Mouse (Mus musculus) hindbrain, embryonic 12.5 days (tissue): ENCODE results near the gene Ercc6. TPM values are rescaled to one million over a fixed set of nuclear protein-coding genes. Genes with fewer than 3 reads are reported as not detected.

Experiments
- ATAC-seq: fragments of 200-750 bp; cut with Nextera tagmentation; 2 replicates; pipeline ENCODE4 v1.8.0; 2017; ENCODE audit warnings: moderate TSS enrichment; ENCODE audit not compliant: low FRiP score
- H3K27ac ChIP-seq: fragments of 300-500 bp; sonication (generic); 2 replicates; pipeline ENCODE4 v1.5.1; 2016; ENCODE audit warnings: mild to moderate bottlenecking
- H3K27me3 ChIP-seq: fragments of 300-500 bp; sonication (generic); 2 replicates; pipeline ENCODE4 v1.6.1; 2016; ENCODE audit warnings: mild to moderate bottlenecking
- H3K36me3 ChIP-seq: fragments of 300-500 bp; sonication (generic); 2 replicates; pipeline ENCODE4 v1.6.1; 2016; ENCODE audit warnings: mild to moderate bottlenecking
- H3K4me1 ChIP-seq: fragments of 300-500 bp; sonication (generic); 2 replicates; pipeline ENCODE4 v1.6.1; 2016
- H3K4me2 ChIP-seq: fragments of 300-500 bp; sonication (generic); replicated peaks from 2 replicates; pipeline ENCODE4 v1.6.1; 2016; ENCODE audit warnings: mild to moderate bottlenecking
- H3K4me3 ChIP-seq: fragments of 300-500 bp; sonication (generic); 2 replicates; pipeline ENCODE4 v1.5.1; 2016; ENCODE audit warnings: mild to moderate bottlenecking
- H3K9ac ChIP-seq: fragments of 300-500 bp; sonication (generic); 2 replicates; pipeline ENCODE4 v1.6.1; 2016; ENCODE audit warnings: mild to moderate bottlenecking, moderate library complexity
- H3K9me3 ChIP-seq: fragments of 300-500 bp; sonication (generic); replicated peaks from 2 replicates; pipeline ENCODE4 v1.6.1; 2016; ENCODE audit warnings: mild to moderate bottlenecking
- WGBS: fragments of 180-500 bp; shearing (Covaris S2); methylation state at CpG from one replicate; pipeline ENCODE4 v1.1.7; 2016; 5-methylcytosine and 5-hydroxymethylcytosine counted together
- polyA plus RNA-seq: library from polyadenylated mRNA; unstranded; fragments of >200 nt; fragmentation: Nextera tagmentation; extraction: Ambion mirVana; gene quantifications from 2 replicates; pipeline ENCODE4 v1.2.1, GENCODE M21; 2016

Gene Ercc6
- polyA plus RNA-seq, 1 experiment from 2014 or later, result 33.7 TPM

DNA sequence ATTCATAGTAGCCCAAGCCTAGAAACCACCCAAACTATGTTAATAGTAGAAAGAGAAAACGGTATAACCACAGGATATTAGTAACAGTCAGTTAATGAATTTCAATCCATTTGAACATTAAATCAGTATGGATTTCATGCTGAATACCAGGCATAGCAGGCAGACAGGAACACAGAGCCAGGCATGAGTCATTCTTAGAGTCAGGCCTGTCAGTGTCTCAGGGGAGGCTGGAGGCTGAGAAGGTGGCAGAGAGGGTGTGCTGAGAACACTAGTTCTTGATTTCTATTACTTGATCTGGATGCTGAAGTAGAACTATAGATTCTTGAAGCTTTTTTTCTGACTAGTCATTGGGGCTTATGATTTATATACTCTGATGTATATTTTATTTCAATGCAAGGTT, 10.8 kb downstream of the Ercc6 start:
- Histone ChIP-seq H3K27ac (no peak overlapping the region), H3K4me1 (peaks cover 7% of the 10 kb centered on the region; the same call in 1 of the 2 replicates), H3K9ac (no peak overlapping the region), H3K4me3 (no peak overlapping the region), H3K4me2 (no peak overlapping the region), H3K36me3 (peaks cover 59% of the 10 kb centered on the region), H3K9me3 (no peaks in the 10 kb centered on the region), H3K27me3 (no peaks in the 10 kb centered on the region)
- WGBS, result 92% methylated on average over 1 of the region's 1 CpGs
- no peak for ATAC-seq

DNA sequence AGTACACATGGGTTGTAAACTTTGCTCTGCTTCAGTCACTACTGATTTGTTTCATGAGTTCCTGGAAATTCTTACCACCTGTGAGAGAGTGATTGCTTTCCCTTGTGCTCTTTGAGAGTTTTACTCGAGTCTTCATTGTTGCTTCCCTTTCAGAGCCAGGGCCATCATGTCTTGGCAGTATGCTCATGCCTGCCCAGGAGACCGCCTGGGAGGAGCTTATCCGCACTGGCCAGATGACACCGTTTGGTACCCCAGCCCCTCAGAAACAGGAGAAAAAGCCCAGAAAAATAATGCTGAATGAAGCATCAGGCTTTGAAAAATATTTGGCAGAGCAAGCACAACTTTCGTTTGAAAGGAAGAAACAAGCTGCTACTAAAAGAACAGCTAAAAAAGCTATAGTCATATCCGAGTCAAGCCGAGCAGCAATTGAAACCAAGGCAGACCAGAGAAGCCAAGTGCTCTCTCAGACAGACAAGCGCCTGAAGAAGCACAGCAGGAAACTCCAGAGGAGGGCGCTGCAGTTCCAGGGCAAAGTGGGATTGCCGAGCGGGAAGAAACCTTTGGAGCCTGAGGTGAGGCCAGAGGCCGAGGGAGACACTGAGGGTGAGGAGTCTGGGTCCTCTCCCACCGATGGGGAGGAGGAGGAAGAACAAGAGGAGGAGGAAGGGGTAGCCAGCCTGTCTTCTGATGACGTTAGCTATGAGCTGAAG, 12.8 kb downstream of the Ercc6 start:
- no peaks in the 10 kb centered on the region for H3K27me3 ChIP-seq
- no peak overlapping the region for H3K9ac ChIP-seq
- H3K27ac ChIP-seq, result no peak overlapping the region
- H3K4me1 ChIP-seq, result peaks cover 3% of the 10 kb centered on the region; the same call in 1 of the 2 replicates
- no peak overlapping the region for H3K4me2 ChIP-seq
- peaks cover 41% of the 10 kb centered on the region for H3K36me3 ChIP-seq
- ATAC-seq, result no peak
- no peak overlapping the region for H3K4me3 ChIP-seq
- no peaks in the 10 kb centered on the region for H3K9me3 ChIP-seq
- 77% methylated on average over 14 of the region's 14 CpGs for WGBS

DNA sequence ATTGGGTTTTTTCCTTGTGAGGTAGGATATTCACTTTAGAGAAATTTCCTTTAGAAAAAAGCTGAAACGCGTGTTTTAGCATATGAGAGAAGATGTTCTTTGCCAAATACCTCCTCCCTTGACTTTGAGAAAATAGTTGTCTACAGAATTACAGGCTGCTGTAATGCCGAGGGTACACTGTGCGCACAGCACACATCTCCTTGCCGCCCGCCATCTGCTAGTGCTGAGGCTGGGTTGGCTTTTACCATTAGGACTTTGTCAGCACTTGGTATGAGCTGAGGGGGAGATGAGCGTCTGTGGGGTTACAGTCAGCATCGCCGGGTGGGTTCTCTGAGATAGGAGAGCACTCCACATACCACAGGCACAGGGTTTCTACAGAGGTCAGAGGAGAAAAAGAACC, 13.9 kb downstream of the Ercc6 start:
- 96% methylated on average over 9 of the region's 9 CpGs for WGBS
- H3K4me1 ChIP-seq, result peaks cover 4% of the 10 kb centered on the region; the same call in 1 of the 2 replicates
- H3K4me3 ChIP-seq, result no peak overlapping the region
- H3K9me3 ChIP-seq, result no peaks in the 10 kb centered on the region
- H3K9ac ChIP-seq, result no peak overlapping the region
- ATAC-seq, result no peak
- H3K4me2 ChIP-seq, result no peak overlapping the region
- peaks cover 35% of the 10 kb centered on the region for H3K36me3 ChIP-seq
- H3K27me3 ChIP-seq, result no peaks in the 10 kb centered on the region
- no peak overlapping the region for H3K27ac ChIP-seq

DNA sequence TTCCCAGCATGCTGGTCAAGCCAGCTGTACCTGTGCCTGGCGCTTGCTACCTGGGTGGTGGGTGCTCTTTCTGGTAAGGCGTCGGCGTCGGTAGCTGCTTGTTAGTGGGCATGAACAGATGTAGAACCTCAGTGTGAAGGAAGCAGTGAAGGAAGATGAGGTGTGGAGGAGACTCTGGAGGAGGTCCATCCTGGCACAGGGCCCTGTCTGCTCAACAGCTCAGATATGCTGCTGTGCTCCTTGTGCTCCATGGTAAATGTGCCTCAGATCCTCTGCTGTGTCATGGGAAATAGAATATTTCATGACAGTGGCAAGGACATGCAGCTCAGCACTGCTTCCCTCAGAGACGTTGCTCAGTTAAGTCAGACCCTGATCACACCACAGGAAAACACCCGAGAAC, 15.7 kb downstream of the Ercc6 start:
- Histone ChIP-seq H3K9me3 (no peaks in the 10 kb centered on the region), H3K4me1 (peaks cover 6% of the 10 kb centered on the region; the same call in 1 of the 2 replicates)
- WGBS, result 91% methylated on average over 7 of the region's 7 CpGs

DNA sequence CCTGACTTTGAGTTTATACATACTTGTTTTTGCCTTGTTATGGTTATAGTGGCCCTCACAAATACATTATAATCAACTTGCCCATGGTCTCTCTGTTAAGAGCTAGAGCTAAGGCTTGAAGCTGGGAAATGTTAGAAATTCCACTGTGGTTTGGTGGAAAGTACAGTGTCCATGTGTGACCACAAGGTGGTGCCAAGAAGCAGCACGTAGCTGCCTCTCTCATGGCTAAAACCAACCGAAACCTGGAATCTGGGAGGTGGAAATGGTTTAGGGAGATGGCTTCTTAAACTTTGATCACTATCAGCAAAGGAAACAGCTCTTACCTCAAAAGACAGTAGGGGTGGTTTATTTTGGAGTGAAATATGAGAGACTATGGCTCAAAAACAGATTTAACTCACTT, 17.6 kb downstream of the Ercc6 start:
- Histone ChIP-seq H3K4me1 (peaks cover 6% of the 10 kb centered on the region; the same call in 1 of the 2 replicates), H3K4me3 (no peak overlapping the region), H3K4me2 (no peak overlapping the region), H3K27ac (no peak overlapping the region), H3K27me3 (no peaks in the 10 kb centered on the region), H3K36me3 (peaks cover 32% of the 10 kb centered on the region), H3K9ac (no peak overlapping the region), H3K9me3 (no peaks in the 10 kb centered on the region)
- 26% methylated on average over 2 of the region's 2 CpGs for WGBS
- ATAC-seq, result no peak

More for the DNA sequence above, 15.7 kb downstream of the Ercc6 start:
- Histone ChIP-seq H3K4me2 (no peak overlapping the region), H3K36me3 (peaks cover 39% of the 10 kb centered on the region), H3K4me3 (no peak overlapping the region), H3K27ac (no peak overlapping the region), H3K27me3 (no peaks in the 10 kb centered on the region), H3K9ac (no peak overlapping the region)
- no peak for ATAC-seq

DNA sequence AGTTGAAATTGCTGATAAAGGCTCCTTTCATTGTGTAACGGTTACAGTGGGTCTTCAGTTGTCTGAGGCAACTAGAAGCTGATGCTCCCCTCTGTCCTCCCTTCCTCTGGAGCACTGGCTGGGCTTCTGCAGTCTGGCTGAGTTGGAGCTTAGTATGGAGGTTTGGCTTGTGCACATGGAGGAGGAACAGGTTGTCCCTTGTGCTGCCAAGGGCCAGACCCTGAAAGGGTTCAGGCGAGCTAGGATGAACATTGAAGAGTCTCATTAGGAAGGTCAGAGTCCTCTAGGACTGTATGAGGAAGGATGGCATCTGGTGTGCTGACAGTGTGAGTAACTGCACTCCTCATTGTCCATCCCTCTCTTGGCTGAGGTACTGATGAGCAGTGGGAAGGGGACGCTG, 18.1 kb downstream of the Ercc6 start:
- ATAC-seq, result peak; percentile 50; the same call in 1 of the 2 replicates

DNA sequence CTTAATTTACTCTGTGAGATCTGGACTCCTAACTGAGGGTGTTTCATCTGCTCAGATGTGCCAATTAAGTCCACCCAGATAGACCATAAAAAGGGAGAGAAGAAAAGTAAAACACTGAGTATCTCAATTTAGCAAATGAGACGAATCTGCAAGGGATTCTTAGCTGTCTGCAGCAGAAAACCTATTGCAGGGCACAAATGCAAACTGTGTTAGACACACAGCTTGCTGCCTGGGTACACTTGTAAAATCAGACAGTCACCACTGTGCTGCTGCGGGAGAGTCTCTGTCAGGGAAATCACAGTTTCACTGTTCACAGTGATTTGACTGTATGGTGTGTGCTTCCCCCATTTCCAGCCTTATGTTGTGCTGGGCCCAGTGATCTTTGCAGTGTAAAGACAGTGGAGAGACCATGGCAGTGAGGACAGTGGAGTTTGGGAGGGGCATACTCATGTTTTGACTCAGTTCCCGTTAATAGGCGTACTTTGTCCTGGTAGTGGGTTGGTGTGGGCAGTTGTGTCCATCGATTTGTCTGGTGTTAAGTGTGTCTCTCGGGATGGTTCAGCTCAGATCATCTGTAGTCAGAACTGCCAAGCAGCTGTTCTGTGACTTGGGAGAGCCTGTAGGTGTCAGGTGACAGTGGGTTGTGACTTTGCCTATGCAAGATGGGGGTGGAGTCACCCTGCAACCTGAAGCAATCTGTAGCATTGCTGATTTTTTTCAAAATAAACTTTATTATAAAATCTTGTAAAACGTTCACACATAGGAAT, 19.2 kb downstream of the Ercc6 start:
- Histone ChIP-seq H3K27me3 (no peaks in the 10 kb centered on the region), H3K4me3 (no peak overlapping the region), H3K9me3 (no peaks in the 10 kb centered on the region), H3K4me1 (peaks cover 6% of the 10 kb centered on the region; the same call in 1 of the 2 replicates), H3K27ac (no peak overlapping the region), H3K9ac (no peak overlapping the region), H3K36me3 (0 out of 2 replicates have a peak, but pooled peaks cover 20% of the 10 kb centered on the region), H3K4me2 (no peak overlapping the region)
- 71% methylated on average over 7 of the region's 7 CpGs for WGBS
- no peak for ATAC-seq

More for the DNA sequence above, 18.1 kb downstream of the Ercc6 start:
- no peak overlapping the region for H3K9ac ChIP-seq
- WGBS, result 83% methylated on average over 3 of the region's 3 CpGs
- no peak overlapping the region for H3K4me3 ChIP-seq
- no peaks in the 10 kb centered on the region for H3K27me3 ChIP-seq
- peaks cover 6% of the 10 kb centered on the region; the same call in 1 of the 2 replicates for H3K4me1 ChIP-seq
- no peak overlapping the region for H3K4me2 ChIP-seq
- peaks cover 31% of the 10 kb centered on the region for H3K36me3 ChIP-seq
- no peaks in the 10 kb centered on the region for H3K9me3 ChIP-seq
- H3K27ac ChIP-seq, result no peak overlapping the region

DNA sequence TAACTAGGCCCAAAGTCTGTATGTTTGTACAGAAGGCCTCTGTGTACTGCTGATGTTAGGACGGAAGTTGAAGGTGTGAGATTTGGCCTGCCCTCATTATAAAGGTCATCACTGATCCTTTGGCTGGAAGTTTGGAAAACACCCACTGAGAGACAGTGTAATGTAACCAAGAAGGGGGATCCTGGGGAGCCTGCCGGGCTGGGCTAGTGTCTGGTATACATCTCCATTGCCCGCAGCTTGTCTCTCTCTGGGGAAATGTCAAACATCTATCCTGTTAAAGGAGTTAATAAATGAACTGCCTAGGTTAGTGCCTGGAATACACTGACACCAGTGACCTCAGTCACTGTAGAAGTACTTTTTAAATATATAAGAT, 19.8 kb downstream of the Ercc6 start:
- Histone ChIP-seq H3K9ac (no peak overlapping the region), H3K27ac (no peak overlapping the region), H3K4me3 (no peak overlapping the region), H3K36me3 (0 out of 2 replicates have a peak, but pooled peaks cover 17% of the 10 kb centered on the region), H3K9me3 (no peaks in the 10 kb centered on the region), H3K4me1 (peaks cover 6% of the 10 kb centered on the region; the same call in 1 of the 2 replicates), H3K27me3 (no peaks in the 10 kb centered on the region), H3K4me2 (no peak overlapping the region)
- 62% methylated on average over 3 of the region's 3 CpGs for WGBS
- no peak for ATAC-seq

DNA sequence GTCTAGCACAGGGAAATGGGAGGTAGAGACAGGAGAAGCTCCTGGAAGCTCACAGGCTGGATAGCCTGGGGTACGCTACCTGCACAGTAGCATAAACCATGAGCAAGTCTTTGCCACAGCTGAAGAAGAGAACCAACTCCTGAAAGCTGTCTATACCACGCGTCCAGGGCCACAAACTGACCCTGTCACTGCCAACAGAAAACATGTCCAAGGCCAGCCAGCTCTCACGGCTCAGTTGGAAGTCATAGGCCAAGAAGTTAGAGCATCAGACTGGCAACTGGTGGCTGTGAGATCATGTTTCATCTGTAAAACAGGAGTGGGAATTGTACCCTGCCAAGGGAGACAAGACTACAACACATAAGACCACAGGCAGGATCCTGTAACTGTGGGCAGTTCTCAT, 20.3 kb downstream of the Ercc6 start:
- Histone ChIP-seq H3K4me1 (peaks cover 6% of the 10 kb centered on the region; the same call in 1 of the 2 replicates), H3K4me3 (no peak overlapping the region), H3K27ac (no peak overlapping the region), H3K9ac (no peak overlapping the region), H3K9me3 (no peaks in the 10 kb centered on the region), H3K4me2 (no peak overlapping the region), H3K36me3 (0 out of 2 replicates have a peak, but pooled peaks cover 16% of the 10 kb centered on the region), H3K27me3 (no peaks in the 10 kb centered on the region)
- no peak for ATAC-seq
- 84% methylated on average over 4 of the region's 4 CpGs for WGBS

DNA sequence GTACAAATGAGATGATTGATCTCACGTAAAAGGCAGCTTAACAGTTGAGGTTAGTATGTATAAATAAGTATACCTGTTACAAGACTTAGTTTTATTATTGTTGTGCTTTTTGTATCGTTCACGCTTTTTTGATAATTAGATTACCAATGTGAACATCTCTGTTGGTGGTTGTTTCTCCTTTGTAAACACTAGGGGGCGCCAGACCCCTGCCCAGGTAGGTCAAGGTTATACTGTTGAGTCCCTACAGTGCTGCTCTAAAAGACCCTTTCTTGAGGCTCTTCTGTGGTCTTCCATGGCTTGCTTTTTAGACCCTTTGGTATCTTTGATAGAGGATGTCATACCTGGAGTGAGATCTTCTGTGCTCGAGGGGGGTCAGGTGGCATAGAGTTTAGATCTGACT, 20.8 kb downstream of the Ercc6 start:
- H3K4me2 ChIP-seq, result no peak overlapping the region
- peaks cover 6% of the 10 kb centered on the region; the same call in 1 of the 2 replicates for H3K4me1 ChIP-seq
- ATAC-seq, result no peak
- WGBS, result 70% methylated on average over 5 of the region's 5 CpGs
- H3K9ac ChIP-seq, result no peak overlapping the region
- H3K27ac ChIP-seq, result no peak overlapping the region
- H3K4me3 ChIP-seq, result no peak overlapping the region
- 0 out of 2 replicates have a peak, but pooled peaks cover 11% of the 10 kb centered on the region for H3K36me3 ChIP-seq
- H3K27me3 ChIP-seq, result no peaks in the 10 kb centered on the region
- H3K9me3 ChIP-seq, result no peaks in the 10 kb centered on the region

DNA sequence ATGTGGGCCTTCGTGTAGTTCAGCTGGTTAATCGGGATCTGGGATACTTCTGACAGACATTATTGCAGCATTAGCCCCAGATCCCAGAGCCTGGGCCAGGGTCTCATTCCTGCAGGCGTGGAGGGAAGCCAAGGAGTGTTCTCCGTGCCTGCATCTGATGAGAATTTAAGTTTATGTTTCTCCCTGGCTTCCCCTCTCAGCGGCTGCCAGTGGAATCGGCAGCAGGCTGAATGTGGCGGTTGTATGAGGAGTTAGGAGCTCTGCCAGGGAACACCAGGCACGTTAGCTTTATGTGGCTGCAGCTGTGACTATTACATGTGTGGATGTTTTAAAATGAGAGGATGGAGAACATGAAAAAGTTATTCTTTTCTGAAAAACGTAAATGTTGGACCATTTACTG, 23.4 kb downstream of the Ercc6 start:
- 82% methylated on average over 9 of the region's 9 CpGs for WGBS
- no peak overlapping the region for H3K9ac ChIP-seq
- no peak for ATAC-seq
- H3K4me1 ChIP-seq, result 0 out of 2 replicates have a peak, but pooled peaks cover 3% of the 10 kb centered on the region
- no peak overlapping the region for H3K4me3 ChIP-seq
- no peak overlapping the region for H3K4me2 ChIP-seq
- no peaks in the 10 kb centered on the region for H3K27me3 ChIP-seq
- H3K27ac ChIP-seq, result no peak overlapping the region
- H3K9me3 ChIP-seq, result no peaks in the 10 kb centered on the region
- peaks cover 17% of the 10 kb centered on the region for H3K36me3 ChIP-seq

DNA sequence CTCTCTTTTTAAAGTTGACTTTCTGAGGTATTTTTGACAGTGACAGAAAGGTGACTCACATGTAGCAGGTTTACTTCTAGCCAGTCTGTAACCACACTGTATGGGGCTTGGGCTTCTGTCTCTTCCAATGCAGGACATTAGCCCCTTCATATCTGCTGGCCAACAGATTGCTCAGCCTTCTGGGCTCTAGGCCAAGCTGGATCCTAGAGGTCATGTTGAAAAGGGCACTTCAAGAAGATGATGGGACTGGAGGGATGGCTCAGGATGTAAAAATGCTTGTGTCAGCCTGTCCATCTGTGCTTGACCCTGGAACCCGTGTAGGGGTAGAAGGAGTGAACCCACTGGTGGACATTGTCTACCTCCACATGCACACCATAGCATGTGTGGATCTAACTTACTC, 24.8 kb downstream of the Ercc6 start:
- Histone ChIP-seq H3K36me3 (peaks cover 29% of the 10 kb centered on the region), H3K27me3 (no peaks in the 10 kb centered on the region), H3K9ac (no peak overlapping the region), H3K9me3 (0 out of 2 replicates have a peak, but pooled peaks cover 1% of the 10 kb centered on the region), H3K4me1 (no peaks in the 10 kb centered on the region), H3K4me2 (no peak overlapping the region), H3K27ac (no peak overlapping the region), H3K4me3 (no peak overlapping the region)
- no peak for ATAC-seq
- 96% methylated on average over 1 of the region's 1 CpGs for WGBS
